Mouse (Mus musculus) monocyte, adult 5-6 weeks (primary cell): ENCODE data around the gene Iqgap2. TPM values are rescaled to one million over a fixed set of nuclear protein-coding genes. Genes with fewer than 3 reads are reported as not detected.

Experiments used
- ATAC-seq: fragments of 153-309, 156-312 bp; replicated peaks from 2 replicates; pipeline ENCODE4 v1.8.0; 2017; ENCODE audit warnings: mild to moderate bottlenecking; ENCODE audit not compliant: low TSS enrichment, insufficient number of reproducible peaks, severe bottlenecking, poor library complexity, low FRiP score
- total RNA-seq: library from RNA; stranded (forward); fragments of 200-1000, 200-491, 200-594 nt; gene quantifications from 3 replicates; pipeline ENCODE4 v1.2.3, GENCODE M21; 2017

Gene Iqgap2
- total RNA-seq, 1 experiment from 2014 or later, result 51.2 TPM

DNA sequence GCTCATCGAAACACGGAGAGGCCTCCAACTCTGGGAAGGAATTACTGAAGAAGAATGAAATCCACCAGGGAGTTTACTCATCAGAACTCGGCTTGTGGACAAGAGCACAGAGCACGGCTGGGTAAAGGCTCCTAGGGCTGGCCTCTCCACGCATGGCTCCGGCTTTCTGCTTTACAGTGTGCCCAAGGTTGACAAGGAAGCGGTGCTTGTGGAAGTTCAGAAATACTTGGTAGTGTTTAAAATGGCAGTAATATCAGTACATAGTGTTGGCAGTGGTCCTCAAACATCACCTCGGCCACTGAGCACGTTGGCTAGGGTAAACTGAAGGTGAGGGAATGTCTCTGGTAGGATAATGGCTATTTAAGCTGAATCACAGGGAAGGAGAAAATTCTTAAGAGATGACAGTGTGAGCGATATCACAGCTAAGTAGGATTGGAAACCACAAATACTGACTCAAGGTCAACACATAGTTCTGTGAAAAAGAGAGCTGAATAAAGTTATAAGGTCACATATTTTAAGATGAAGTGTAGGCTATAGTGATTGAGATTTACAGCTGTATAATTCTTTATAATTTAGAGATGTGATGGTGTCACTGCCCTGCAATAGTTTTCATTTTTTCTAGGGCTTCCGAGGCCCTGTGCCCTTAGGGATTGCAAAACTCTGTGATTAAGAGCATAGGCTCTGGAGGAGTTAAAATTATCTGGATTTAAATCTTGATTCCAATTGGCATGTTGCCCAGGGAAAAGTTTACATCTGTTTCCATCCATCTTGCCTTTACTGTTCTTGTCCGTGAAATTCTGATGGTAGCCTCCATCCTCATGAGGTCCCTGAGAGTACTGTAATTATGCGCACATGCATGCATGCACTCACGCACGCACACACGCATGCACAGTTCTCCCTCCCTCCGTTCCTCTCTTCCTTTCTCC, 250.4 kb downstream of the Iqgap2 start:
- no peak for ATAC-seq

DNA sequence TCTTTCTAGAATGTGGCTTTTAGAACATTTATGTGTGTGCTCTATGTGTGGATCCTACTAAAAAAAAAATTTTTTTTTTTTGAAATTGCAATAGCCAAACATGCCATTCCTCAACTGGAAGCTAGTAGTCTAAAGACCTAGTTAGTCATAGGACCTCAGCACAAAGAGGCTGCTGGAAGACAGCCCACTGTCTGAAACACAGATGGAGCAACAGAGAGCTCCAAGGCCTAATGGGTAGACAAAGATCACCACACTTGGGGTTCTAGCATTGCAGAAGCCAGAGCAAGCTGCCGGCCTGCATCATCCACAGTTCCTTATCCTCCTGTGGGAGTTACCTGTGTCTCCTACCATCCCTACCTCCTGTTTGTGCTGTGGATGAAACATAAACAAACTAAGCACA, 251.3 kb downstream of the Iqgap2 start:
- no peak for ATAC-seq

DNA sequence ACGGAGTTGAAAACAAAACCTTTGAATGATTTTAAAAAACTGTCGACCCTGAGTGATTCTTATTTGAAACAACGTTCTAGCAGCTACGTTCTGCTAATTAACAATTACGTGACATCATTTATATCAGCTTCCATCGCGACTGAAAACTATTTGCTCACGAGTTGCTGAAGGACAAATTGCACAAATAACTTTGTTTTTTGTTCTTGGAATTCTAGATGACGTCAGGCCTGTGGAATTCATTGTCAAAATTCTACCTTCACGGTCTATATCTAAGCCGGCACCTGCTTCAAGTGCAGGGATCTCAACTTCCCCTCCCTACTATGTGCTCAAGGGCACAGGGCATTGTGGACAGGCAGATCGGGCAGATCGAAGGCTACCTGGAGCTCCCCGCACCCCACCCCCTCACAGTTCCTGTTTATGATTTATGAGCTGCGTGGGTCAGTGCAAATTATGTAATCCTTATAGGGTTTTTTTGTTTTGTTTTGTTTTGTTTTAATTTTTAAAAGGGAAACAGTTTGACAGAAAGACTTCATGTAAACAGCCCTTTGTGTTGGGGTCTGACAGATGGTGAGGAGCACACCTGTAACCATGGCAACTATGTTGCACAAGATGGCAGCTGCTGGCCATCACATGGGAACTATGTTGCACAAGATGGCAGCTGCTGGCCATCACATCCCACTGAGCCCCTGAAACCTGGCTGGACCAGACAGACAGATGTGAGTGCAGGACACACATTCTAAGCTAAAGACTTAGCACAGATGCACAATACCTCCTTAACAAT, 252.2 kb downstream of the Iqgap2 start:
- no peak for ATAC-seq

DNA sequence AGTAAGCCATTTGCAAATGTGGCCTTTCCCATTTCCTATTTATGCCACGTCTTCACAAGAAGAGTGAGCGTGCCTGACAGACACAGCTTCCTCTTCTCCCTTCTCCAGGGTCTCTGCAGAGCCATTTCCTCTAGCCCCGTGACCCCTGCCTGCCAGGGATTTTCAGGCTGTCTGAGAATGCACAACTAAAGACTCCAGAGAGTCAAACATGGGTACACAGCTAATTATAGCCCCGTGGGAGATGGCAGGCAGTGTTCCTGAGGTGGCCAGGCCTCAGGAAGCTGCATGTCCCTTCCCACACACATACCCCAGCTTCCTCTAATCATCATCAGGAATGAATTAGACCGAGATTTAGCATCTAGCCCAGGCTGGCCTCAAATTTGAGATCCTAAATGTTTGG, 252.8 kb downstream of the Iqgap2 start:
- ATAC-seq, result no peak

DNA sequence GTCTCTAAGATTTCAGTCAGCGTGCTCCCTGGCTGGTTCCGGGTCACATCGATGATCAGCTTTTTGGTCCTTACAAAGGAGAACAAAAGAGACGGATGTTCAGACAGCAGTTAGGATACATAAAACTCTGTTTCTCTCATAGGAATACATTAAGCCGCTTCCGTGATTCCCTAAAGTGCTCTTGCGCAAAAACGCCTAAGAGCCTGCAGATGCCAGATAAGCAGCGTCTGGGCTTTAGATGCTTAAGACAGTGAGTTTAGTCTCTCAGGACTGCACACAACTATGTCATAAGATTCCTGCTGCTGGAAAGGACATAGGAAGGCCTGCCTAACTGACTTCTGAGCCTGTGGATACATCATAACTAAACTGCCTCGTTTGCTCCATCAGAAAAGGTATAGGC, 254.0 kb downstream of the Iqgap2 start:
- no peak for ATAC-seq

DNA sequence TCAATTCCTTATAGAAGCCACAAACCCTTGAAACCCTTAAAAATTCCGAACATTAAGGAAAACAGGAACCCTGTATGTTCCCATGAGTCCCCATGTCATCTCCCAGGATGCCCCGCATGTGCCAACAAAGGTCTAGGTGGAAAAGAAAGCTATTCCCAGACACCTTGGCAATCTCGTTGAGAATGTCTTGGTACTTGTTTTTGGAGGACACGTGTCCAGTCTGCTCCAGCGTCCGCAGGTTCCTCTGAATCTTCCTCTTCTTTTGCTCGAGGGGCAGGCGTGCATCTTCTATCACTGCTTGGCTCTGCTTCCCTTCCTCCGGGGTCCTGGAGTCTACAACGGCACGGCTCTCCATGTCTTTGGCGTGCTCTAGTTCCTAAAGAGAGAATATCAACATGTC, 256.4 kb downstream of the Iqgap2 start:
- no peak for ATAC-seq

DNA sequence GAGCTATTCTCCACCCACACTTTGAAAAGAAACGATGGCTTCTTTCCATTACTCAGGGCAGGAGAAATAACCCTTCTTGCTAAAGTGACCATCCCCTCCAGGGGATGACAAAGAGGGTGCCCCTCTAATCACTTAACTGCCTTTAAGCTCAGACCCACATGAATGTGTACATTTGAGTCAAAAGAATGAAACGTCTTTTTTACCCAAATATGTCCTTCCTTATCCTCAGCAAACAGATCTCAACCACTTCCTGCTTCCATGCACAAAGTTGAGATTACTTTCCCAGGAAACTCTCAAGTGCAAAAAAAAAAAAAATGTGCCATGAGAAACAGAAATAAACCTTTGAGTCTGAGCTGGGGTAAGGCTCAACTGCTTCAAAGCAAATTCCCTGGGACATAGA, 257.3 kb downstream of the Iqgap2 start:
- no peak for ATAC-seq

DNA sequence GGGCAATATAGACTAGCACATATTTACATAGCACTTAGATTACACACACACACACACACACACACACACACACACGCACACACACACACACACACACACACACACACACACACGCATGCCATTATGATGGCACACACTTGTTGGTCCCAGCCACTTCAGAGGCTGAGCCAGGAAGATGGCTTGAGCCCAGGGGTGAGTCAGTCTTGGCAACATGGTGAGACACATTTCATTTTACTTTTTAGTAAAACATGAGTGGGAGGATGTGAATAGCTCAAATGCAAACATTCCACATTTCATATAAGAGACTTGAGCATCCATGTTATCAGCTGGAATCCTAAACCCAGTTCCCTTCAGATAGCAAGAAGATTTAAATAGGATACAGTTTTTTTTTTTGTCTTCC, 258.3 kb downstream of the Iqgap2 start:
- ATAC-seq, result no peak

DNA sequence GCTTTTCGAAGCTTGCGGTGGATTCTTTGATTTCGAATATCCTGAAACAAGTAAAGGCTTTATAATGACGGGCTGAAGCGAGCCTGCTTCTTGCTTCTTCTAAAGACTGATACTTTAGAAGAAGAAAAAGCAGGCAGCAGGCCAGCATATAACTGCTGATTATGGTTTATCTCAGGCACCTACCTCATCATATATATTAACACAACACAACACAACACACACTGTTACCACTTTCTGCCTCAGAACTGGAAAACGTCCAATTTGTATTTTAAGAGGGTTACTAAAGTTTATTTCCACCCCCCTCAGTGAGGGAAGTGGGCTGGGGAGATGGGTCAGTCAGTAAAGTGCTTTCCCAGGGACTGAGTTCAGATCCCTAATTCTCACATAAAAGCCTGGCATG, 259.6 kb downstream of the Iqgap2 start:
- no peak for ATAC-seq

DNA sequence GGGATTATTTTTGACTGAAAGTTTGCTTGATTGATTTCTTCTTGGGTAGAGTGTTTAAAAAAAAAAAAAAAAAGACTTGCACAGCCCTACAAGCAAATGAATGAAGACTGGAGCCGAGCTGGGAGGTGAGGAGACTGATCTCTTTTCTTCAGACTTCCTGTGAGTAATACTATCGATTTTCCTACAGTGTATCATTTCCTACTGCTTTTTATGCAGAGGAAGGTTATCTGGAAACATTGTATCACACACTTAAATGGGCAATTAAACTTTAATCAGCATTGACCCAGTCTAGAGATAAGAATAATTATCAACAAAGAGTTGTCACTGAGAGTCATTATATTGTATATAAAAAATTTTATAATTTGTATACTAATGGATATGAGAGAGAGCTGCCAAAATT, 261.0 kb downstream of the Iqgap2 start:
- no peak for ATAC-seq

DNA sequence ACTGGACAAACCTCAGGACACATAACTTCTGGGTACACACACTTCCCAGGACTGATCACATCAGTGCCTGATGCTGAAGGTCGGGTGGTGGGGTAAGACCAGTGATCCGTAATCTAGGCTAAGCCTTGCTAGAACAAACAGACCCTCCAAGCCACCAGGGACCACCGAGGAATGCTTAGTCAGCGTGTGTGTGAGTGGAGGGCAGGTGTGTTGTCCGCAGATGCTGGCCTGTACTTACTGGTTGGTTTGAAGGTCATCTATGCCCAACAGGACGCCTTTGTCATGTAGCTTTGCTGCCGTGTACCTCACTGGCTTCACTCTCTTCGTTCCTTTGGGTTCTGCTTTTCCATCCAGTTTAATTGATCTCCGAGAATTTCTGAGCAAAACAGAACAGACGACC, 262.0 kb downstream of the Iqgap2 start:
- ATAC-seq, result no peak

DNA sequence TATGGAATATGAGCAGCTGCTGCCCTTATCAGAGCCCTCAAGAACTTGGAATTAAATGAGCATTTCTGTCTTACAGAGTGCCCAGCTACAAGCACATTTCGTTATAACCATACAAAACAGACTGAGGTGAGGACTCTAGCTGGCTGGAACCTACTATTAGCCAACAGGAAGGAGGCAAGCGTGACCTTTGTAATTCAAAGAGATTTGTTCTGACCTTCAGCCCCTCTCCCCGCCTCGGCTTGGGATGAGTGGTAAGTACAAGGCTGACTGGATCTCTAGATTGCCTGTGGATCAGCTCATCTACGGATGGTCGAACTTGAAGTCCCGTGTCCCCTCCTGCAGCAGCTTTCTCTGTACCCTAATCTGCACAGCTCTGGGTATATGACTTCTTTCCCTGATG, 265.0 kb downstream of the Iqgap2 start:
- no peak for ATAC-seq

DNA sequence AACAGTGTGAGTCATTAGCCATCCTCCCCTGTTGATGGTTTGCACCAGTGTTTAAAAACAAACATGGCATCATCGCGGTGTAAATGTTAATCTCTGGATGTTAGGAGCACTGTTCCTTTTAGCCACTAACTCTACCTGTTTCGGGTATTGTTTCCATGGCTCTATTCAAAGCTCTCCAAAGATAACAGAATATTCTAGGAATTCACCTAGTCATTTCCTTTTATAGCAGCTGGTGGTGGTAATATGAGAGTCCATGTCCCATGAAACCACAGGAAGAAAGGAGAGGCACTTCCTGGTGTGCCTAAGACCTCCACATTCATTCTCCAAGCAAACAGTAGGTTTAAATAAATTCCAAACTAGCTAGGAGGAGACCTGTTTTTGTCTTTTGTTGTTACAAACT, 268.7 kb downstream of the Iqgap2 start:
- no peak for ATAC-seq

DNA sequence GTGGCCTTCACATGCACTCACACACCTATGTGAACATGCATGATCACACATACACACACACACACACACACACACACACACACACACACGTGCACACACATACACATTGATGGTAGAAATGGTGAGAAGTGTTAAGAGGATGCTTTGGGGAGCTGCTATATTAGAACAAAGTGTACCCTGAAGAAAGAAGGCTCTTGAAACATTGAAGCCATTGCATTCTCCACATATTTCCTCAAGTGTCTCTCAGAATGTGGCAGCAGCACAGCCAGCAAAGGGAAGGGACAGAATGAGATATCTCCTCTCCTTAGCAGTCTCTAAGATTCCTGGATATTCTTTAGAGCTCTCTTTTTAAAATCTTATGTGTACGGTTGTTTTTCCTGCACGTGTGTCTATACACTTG, 270.2 kb downstream of the Iqgap2 start:
- ATAC-seq, result no peak

DNA sequence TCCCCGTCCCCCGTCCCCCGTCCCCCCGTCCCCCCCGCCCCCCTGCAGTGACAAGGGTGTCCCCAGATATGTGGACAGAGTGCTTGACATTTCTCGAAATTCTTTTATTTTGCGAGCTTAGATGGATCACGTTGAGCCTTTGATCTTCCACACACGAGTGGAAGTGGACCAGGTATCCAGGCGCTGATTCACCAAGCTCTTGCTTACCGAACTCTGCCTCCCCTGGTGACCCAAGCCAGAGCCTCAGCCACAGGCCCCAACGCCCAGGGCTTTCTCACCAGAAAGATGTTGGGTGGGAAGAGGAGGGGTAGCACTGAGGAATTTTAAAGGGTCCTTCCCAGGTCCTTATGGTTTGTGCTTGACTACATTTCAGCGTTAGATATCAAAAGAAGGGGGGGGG, 272.9 kb downstream of the Iqgap2 start:
- ATAC-seq, result no peak

DNA sequence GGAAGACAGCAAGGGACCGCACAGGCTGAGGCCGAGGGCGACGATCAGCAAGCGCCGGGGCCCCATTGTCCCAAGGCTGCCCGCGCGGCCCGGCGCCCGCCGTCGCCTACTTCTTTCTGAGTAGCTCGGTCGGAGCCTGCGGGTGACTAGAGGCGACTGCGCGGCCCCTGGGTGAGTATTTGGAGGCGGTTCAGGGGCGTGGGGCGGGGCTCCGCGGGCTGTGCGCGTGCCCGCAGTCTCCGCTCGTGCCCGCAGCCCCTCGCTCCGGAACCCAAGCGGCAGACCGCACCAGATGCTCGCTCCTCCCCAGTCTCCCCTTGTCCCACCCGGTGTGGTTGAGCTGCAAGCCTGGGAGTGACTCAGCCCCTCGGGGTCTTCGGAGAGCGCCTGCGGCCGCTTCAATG, 273.4 kb downstream of the Iqgap2 start, which contains the start of gene F2r:
F2r (minus strand) TSS at position 179 of the 404 bp plus-strand sequence.
- ATAC-seq, result peak; percentile 23

DNA sequence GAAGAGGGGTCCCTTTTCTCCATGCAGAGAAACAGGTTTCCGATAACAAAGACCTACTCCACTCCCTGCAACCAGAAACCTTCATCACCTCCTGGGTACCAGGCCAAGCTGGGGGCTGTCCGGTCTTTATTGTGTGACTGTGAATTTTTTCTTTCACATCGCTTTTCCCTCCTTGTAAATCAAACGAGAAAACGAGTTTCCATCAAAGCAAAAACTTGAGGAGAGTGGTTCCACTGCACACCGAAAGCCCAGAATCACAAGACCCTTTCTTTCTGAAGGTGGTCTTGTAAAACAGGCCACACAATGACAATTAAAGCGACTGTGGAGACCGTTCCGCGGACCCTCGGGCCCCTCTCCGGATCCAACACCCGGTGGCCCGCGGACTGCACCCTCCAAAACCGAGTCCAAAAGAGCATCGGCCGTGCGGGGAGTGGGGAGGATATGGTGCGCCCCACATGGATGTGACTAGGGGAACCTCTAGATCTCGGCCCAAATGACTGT, 274.0 kb downstream of the Iqgap2 start:
- ATAC-seq, result no peak

DNA sequence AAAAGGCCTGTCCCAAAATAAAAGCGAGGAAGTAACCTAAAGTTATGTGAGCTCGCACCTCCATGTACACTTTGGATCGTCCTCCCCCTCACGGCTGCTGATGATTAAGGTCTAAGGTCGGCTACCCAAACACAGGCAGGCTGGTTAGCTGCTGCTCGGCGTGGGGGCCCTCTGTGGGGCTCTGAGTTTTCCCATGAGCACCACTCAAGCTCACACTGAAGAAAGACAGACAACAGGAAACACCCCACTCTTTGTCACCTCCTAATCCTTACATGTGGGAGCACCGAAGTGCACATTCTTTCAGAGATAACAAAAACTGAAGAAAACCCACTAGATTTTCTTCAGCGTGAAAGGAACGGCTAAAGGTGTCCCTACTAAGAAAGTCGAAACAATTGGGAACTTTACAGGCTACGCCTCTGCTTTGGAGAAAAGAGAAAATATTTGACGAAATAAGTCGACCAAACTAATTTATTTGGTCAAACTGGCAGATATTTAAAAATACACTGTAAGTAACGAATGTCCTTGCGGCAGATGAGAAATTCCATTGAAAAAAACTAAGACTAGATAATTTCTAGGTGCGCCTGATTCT, 274.5 kb downstream of the Iqgap2 start:
- ATAC-seq, result no peak

DNA sequence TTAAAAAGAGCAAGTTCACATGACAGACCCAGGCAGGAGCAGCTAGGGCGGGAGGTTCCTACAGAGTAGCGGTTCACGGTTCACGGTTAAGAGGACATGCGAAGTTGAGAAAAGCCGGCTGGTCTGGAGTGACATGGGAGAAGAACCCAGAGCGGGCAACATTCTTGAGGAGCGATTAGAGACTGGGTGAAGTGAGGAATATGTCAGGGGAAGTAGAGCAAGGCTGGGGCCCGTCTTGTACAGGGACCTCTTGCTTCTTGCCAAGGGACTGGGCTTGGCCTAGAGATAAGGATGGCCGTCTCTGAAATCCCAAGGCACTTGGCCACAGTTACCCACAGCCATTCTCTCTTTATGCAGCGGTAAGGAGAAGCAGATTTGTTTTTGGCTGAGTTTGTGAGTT, 275.2 kb downstream of the Iqgap2 start:
- no peak for ATAC-seq
